Mouse (Mus musculus) ZHBTc4 (cell line): Measurements from ENCODE around the gene Tnfaip8l2.
A peak's percentile ranks its signal among the peaks of the same experiment; 100 is the strongest.

Experiments
- DNase-seq: peaks from one replicate; pipeline ENCODE4 v3.0.0-alpha.2; 2011; ENCODE audit warnings: low read depth, low spot score

Tnfaip8l2 gene

GRCm38 (mm10) chr3:95141952-95142616 lies at the start of gene Tnfaip8l2:
Tnfaip8l2 (minus strand) TSS chr3:95142360.
- no peak for DNase-seq

GRCm38 (mm10) chr3:95186888-95187287 lies 44.7 kb upstream of the Tnfaip8l2 start:
- no peak for DNase-seq

GRCm38 (mm10) chr3:95186100-95186499 lies 43.9 kb upstream of the Tnfaip8l2 start:
- DNase-seq: no peak

- DNase-seq: no peak
These were observed 42.8 kb upstream of the Tnfaip8l2 start for GRCm38 (mm10) chr3:95184796-95185577.

GRCm38 (mm10) chr3:95181841-95182240 lies 39.7 kb upstream of the Tnfaip8l2 start:
- DNase-seq: no peak

GRCm38 (mm10) chr3:95179890-95180289 lies 37.7 kb upstream of the Tnfaip8l2 start:
- DNase-seq: no peak

GRCm38 (mm10) chr3:95178948-95179347 lies 36.8 kb upstream of the Tnfaip8l2 start:
- no peak for DNase-seq

GRCm38 (mm10) chr3:95177583-95177982 lies 35.4 kb upstream of the Tnfaip8l2 start:
- peak; percentile 23 for DNase-seq

- peak; percentile 82 for DNase-seq
These were observed 34.3 kb upstream of the Tnfaip8l2 start for GRCm38 (mm10) chr3:95176500-95176899.

- peak; percentile 92 for DNase-seq
These were observed 31.9 kb upstream of the Tnfaip8l2 start for GRCm38 (mm10) chr3:95174011-95174592.

- DNase-seq: peak; percentile 58
These were observed 31.2 kb upstream of the Tnfaip8l2 start for GRCm38 (mm10) chr3:95173256-95173949.

GRCm38 (mm10) chr3:95172526-95173255 lies 30.5 kb upstream of the Tnfaip8l2 start:
- DNase-seq: peak; percentile 56

- DNase-seq: no peak
These were observed 28.9 kb upstream of the Tnfaip8l2 start for GRCm38 (mm10) chr3:95171105-95171504.

- no peak for DNase-seq
These were observed 27.8 kb upstream of the Tnfaip8l2 start for GRCm38 (mm10) chr3:95169996-95170395.

GRCm38 (mm10) chr3:95164840-95165239 lies 22.7 kb upstream of the Tnfaip8l2 start:
- no peak for DNase-seq

- DNase-seq: no peak
These were observed 22.0 kb upstream of the Tnfaip8l2 start for GRCm38 (mm10) chr3:95164256-95164550.

- peak; percentile 78 for DNase-seq
These were observed 21.5 kb upstream of the Tnfaip8l2 start for GRCm38 (mm10) chr3:95163419-95164255.

- no peak for DNase-seq
These were observed 20.1 kb upstream of the Tnfaip8l2 start for GRCm38 (mm10) chr3:95162345-95162628.

GRCm38 (mm10) chr3:95161618-95162344 lies 19.6 kb upstream of the Tnfaip8l2 start:
- peak; percentile 74 for DNase-seq

GRCm38 (mm10) chr3:95161041-95161551 lies 18.9 kb upstream of the Tnfaip8l2 start:
- peak; percentile 37 for DNase-seq
